Mouse (Mus musculus) embryo, embryonic 11.5 days (tissue): ENCODE measurements around the gene Dlg5.

Experiments
- DNase-seq: peaks from one replicate; pipeline ENCODE4 v3.0.0-alpha.2; 2012; ENCODE audit warnings: low read depth, low spot score

Gene Dlg5

DNA sequence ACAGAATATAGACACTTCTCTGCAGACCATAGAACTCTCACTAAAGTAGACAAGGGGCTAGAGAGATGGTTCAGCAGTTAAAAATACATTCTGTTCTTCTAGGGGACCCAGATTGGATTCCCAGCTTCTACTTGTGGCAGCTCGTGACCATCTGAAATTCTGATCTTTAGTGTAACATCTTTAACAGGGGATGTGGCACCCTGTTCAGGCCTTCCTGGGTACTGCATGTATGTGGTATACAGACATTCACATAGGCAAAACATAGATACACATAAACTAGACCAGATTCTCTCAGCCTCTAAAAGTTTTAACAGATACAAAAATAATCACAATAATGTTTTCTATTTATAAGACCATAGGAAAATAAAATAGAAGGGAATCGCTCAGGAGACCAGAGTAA lies 120.7 kb downstream of the Dlg5 start:
- no peak for DNase-seq

DNA sequence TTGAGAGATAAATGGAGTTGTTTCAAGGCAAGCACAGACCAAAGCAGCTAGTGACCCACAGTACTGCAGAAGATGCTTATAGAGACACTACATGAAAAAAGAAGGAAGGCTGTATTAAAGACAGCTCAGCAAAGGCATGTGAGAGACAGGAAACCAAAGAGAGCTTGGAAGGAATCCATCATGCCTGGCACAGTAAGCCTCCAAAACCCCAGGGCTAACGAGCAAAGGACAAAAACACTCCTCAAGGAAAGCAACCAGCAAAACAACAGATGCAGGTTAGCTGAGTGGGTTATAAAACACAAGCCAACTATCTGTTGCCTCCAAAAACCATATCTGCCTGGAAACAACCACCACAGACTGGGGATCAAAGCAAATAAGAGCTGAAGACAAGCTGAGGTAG lies 121.5 kb downstream of the Dlg5 start:
- DNase-seq = no peak

DNA sequence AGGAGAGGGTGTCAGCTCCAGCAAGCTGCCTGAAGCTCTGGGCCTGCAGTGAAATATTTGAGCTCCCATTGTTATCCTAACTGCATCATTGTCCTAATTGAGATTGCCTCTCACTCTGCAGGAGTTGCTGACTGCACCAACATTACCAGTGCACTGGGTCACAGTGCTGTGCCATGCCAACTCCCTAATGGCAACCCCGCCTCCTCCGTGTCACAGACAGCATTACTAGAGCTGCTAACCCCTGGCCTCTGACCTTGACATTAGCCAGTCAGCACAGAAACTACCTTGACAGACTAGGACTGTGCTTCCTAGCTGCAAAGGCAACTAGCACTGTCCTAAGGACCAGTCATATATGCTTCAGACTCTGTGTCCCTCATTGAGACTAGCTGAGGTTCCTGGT lies 139.0 kb downstream of the Dlg5 start:
- no peak for DNase-seq

DNA sequence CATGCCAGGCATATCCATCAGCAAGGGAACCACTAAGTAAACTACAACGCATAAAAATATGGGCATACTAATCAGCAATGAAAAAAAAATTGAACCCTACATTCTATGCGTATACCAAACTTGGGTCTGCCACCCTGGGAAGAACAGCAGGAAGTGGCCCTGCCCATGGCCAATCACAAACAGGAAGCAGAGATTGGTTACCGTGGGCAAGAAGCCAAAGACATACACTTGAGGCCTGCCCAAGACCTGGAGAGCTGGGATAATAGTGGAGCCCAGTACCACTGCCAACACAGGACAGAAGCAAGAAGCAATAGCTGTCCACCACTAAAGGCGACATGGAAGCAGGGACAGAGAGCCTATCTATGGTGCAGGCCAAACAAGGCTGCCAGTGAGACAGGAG lies 146.9 kb downstream of the Dlg5 start:
- no peak for DNase-seq

DNA sequence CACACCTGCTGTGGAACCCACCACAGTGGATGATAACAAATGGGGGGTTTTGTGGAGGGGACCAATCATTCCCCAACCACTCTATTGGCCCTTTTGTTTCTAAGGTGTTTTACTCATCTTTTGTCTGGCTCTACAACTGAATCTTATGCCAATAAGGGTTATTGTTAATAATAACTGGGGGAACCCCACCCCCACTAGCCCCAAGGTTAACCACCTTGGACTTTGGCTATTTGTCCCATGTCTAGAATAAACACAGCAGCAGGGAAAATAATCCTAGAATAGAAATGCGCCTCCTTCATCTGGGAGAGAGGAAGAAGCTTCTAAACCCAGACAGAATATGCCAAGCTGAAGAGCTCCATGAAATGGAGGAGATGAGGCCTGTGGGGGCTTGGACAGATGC lies 151.1 kb downstream of the Dlg5 start:
- no peak for DNase-seq

DNA sequence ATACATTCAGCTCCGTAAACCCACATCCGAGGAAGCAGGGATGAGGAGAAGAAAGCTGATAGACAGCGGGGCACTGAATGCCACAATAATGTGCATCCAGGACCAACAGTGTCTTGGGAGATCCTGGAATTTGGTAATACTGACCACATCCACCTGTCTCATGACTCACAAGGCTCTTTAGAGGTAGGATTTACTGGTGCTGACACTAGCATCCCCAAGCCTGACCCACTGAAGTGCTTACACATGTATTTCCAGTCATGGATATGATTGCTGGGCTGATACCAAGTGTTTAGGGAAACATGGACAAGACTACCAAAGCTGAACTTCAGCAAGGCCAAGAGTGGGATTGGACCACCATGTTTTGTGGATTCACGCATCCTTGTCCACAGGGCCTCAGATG lies 152.5 kb downstream of the Dlg5 start:
- DNase-seq = no peak

DNA sequence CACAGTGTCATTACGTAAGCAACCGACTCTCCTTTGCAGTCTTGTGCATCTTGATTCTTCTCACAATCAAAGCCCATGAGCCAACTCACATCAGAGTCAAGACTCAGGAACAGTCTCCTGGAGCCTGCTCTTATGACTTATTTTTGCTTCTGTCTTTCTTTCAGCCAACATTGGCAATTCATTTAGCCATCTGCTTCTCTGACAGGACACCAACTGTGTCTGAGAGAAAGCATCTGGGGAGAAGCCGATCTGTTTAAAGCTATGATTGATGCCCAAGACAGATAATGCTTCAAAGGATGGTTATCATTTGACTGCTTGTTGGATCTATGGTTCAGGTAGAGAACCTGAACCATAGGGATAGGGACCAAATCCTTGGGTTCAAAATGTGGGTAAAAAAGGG lies 153.3 kb downstream of the Dlg5 start:
- DNase-seq = no peak

DNA sequence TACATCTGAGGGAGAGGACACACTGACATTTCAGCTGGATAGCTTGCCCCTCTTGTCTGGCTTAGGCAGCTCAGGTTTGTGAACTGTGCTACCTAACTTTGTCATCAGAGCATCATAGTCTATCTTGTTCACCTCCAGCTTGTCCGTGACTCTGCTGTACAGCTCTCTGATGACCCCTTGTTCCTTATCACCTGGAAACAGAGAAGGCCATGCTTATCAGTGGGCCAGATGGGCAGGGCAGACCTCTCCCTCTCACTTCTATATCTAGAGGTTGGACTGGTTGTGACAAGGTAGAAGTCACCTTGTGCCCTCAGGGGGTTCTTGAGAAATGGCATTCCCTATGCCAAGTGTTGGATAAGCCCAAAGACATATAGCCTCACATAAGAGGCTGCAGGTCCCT lies 154.9 kb downstream of the Dlg5 start:
- DNase-seq = no peak

DNA sequence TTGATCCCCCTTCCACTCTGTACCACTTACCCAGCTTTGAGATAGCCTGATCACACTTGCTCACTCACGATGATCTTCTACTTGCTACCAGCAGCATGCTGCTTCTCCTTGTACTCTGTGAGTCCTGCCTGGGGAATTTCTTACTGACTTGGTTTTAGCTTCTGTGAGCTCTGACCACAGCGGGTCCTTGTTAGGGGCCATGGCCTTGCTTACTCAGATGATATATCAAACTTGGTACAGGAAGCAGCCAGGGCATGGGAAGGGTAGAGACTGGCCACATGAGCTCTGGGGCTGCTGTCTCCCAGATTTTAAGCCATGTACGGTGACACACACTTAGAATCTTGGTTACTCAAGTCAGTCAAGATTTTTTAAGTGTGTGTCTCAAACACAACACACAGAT lies 156.5 kb downstream of the Dlg5 start:
- DNase-seq = no peak

DNA sequence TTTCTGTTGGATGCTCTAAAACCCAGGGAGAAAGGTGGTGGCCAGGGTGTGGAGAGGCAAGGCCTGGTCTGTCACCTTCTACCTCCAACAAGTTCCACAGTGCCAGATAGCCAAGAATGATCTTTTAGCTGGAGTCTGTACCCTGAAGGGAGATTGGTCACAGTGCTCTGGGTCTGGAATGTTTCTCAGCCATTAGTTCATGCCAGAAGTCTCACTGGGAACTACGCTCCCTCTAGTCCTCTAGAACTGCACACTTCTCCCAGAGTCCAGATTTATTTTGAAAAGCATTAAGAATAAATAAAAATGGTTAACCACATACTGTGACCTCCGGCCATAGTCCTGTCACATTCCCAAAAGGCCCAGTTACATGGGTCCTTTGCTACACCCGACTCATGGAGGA lies 158.3 kb downstream of the Dlg5 start:
- DNase-seq = no peak

DNA sequence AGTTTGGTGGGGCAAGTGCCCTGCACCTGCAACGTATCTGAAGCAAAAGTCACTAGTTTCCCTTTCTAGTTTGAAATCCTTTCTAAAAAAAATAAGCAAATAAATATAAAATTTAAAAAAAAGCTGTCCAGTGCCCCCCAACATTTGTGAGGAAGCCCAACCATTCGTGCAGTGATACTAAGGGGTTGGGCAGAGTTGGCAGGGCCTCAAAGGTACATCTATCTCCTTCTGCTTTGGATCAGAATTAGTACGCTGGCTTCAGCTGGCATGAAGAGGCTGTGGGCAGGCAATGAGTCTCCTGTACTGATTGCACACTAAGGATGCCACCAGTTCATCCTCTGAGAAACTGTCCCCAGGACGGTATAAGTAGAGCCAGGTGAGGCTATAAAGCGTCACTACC lies 159.2 kb downstream of the Dlg5 start:
- no peak for DNase-seq
